Mouse (Mus musculus) spleen, adult 2 months (tissue): ENCODE measurements around the gene Prmt7. TPM values are rescaled to one million over a fixed set of nuclear protein-coding genes. Genes with fewer than 3 reads are reported as not detected.

Experiments used
- DNase-seq, 2 experiments: peaks; one replicate each; pipeline versions ENCODE4 v3.0.0 to v3.0.0-alpha.2; 2012 to 2021; ENCODE audit warnings: low spot score in 2 of 2, low read depth in 1 of 2
- H3K27ac ChIP-seq: fragments of 200-500 bp; 2 replicates; pipeline ENCODE4 v1.5.1; 2012; ENCODE audit warnings: low read length, inconsistent platforms; ENCODE audit not compliant: insufficient read depth
- H3K27me3 ChIP-seq: fragments of 200-500 bp; 2 replicates; pipeline ENCODE4 v1.6.1; 2012; ENCODE audit warnings: mild to moderate bottlenecking, moderate library complexity, low read length, inconsistent platforms; ENCODE audit not compliant: control insufficient read depth, insufficient read depth
- H3K36me3 ChIP-seq: fragments of 200-500 bp; 2 replicates; pipeline ENCODE4 v1.6.1; 2012; ENCODE audit warnings: mild to moderate bottlenecking, low read length, inconsistent platforms; ENCODE audit not compliant: control insufficient read depth, insufficient read depth
- H3K4me1 ChIP-seq: fragments of 200-500 bp; 2 replicates; pipeline ENCODE4 v1.6.1; 2011; ENCODE audit warnings: inconsistent platforms; ENCODE audit not compliant: control insufficient read depth, insufficient read depth, insufficient read length
- H3K4me3 ChIP-seq: fragments of 200-500 bp; 2 replicates; pipeline ENCODE4 v1.5.1; 2011; ENCODE audit warnings: mild to moderate bottlenecking, inconsistent platforms; ENCODE audit not compliant: insufficient read depth, insufficient read length; ENCODE audit errors: extremely low read depth
- CTCF ChIP-seq: fragments of 200-500 bp; IDR thresholded peaks from 2 replicates; pipeline ENCODE4 v1.5.1; 2011; ENCODE audit warnings: mild to moderate bottlenecking, inconsistent platforms; ENCODE audit not compliant: insufficient read depth, insufficient read length, insufficient replicate concordance; ENCODE audit errors: extremely low read depth
- POLR2A ChIP-seq: fragments of 200-500 bp; IDR thresholded peaks from 2 replicates; pipeline ENCODE4 v1.6.1; 2011; ENCODE audit warnings: low read depth, low read length, inconsistent platforms
- WGBS: fragments of 180-500 bp; shearing (Covaris S2); methylation state at CpG from one replicate; pipeline ENCODE4 v1.1.7; 2018; 5-methylcytosine and 5-hydroxymethylcytosine counted together
- polyA plus RNA-seq: library from polyadenylated mRNA; depleted of rRNA; stranded (reverse); fragments of >200 nt; gene quantifications from 2 replicates; pipeline ENCODE4 v1.2.3, GENCODE M21; 2012

The Prmt7 gene
- polyA plus RNA-seq, 1 experiment: 24.0 TPM

- Histone ChIP-seq H3K36me3 (peaks cover 3% of the 10 kb centered on the region), H3K27me3 (no peaks in the 10 kb centered on the region), H3K4me1 (no peaks in the 10 kb centered on the region), H3K4me3 (no peak overlapping the region), H3K27ac (no peak overlapping the region)
- TF ChIP-seq POLR2A: no peak
- TF ChIP-seq CTCF: no peak
- DNase-seq: no peak
- 72% methylated on average over 1 of the region's 1 CpGs for WGBS
Measured at GRCm38 (mm10) chr8:106176891-106177290, 33.8 kb upstream of the Prmt7 start.

- Histone ChIP-seq H3K36me3 (peaks cover 4% of the 10 kb centered on the region), H3K27ac (no peak overlapping the region), H3K4me3 (no peak overlapping the region), H3K27me3 (no peaks in the 10 kb centered on the region), H3K4me1 (no peaks in the 10 kb centered on the region)
- no peak for TF ChIP-seq CTCF
- TF ChIP-seq POLR2A: no peak
- no peak for DNase-seq
- 89% methylated on average over 1 of the region's 1 CpGs for WGBS
Measured at GRCm38 (mm10) chr8:106177594-106177993, 33.1 kb upstream of the Prmt7 start.

GRCm38 (mm10) chr8:106178428-106178827 is 32.3 kb upstream of the Prmt7 start:
- no peak for TF ChIP-seq POLR2A
- no peak for TF ChIP-seq CTCF
- H3K36me3 ChIP-seq: peaks cover 4% of the 10 kb centered on the region
- WGBS: 87% methylated on average over 2 of the region's 2 CpGs

GRCm38 (mm10) chr8:106185628-106186270 is 25.0 kb upstream of the Prmt7 start:
- TF ChIP-seq CTCF: no peak
- no peak for TF ChIP-seq POLR2A
- WGBS: 86% methylated on average over 8 of the region's 8 CpGs
- no peak overlapping the region for H3K4me3 ChIP-seq
- no peak overlapping the region for H3K27ac ChIP-seq
- DNase-seq: no peak
- no peaks in the 10 kb centered on the region for H3K4me1 ChIP-seq
- H3K36me3 ChIP-seq: peaks cover 6% of the 10 kb centered on the region
- no peaks in the 10 kb centered on the region for H3K27me3 ChIP-seq

More at GRCm38 (mm10) chr8:106178428-106178827, 32.3 kb upstream of the Prmt7 start:
- Histone ChIP-seq H3K4me1 (no peaks in the 10 kb centered on the region), H3K27ac (no peak overlapping the region), H3K4me3 (no peak overlapping the region), H3K27me3 (no peaks in the 10 kb centered on the region)
- no peak for DNase-seq

- no peak overlapping the region for H3K4me3 ChIP-seq
- H3K27me3 ChIP-seq: no peaks in the 10 kb centered on the region
- 74% methylated on average over 3 of the region's 3 CpGs for WGBS
- TF ChIP-seq CTCF: no peak
- no peak for TF ChIP-seq POLR2A
- no peak for DNase-seq
- peaks cover 6% of the 10 kb centered on the region for H3K36me3 ChIP-seq
- H3K4me1 ChIP-seq: no peaks in the 10 kb centered on the region
- H3K27ac ChIP-seq: no peak overlapping the region
Measured at GRCm38 (mm10) chr8:106186394-106186793, 24.3 kb upstream of the Prmt7 start.

- no peak for DNase-seq
- H3K27me3 ChIP-seq: no peaks in the 10 kb centered on the region
- no peak overlapping the region for H3K4me3 ChIP-seq
- no peaks in the 10 kb centered on the region for H3K4me1 ChIP-seq
- 93% methylated on average over 4 of the region's 4 CpGs for WGBS
- TF ChIP-seq POLR2A (no peak), CTCF (no peak)
- H3K27ac ChIP-seq: no peak overlapping the region
- peaks cover 5% of the 10 kb centered on the region for H3K36me3 ChIP-seq
Measured at GRCm38 (mm10) chr8:106189162-106189561, 21.6 kb upstream of the Prmt7 start.

- Histone ChIP-seq H3K36me3 (peaks cover 15% of the 10 kb centered on the region), H3K4me3 (no peak overlapping the region), H3K27me3 (no peaks in the 10 kb centered on the region), H3K4me1 (no peaks in the 10 kb centered on the region), H3K27ac (no peak overlapping the region)
- TF ChIP-seq CTCF (no peak), POLR2A (no peak)
- no peak for DNase-seq
- WGBS: 82% methylated on average over 5 of the region's 5 CpGs
Measured at GRCm38 (mm10) chr8:106191639-106192038, 19.1 kb upstream of the Prmt7 start.
